Mouse (Mus musculus) adrenal gland, adult 18-20 months (tissue): ENCODE data around the gene Traip. TPM values are rescaled to one million over a fixed set of nuclear protein-coding genes. Genes with fewer than 3 reads are reported as not detected.
A peak's percentile ranks its signal among the peaks of the same experiment; 100 is the strongest.

Experiments used
- DNase-seq, 2 experiments: peaks; one replicate each; pipeline ENCODE4 v3.0.0; 2021 to 2022; ENCODE audit warnings: low spot score in 2 of 2
- long read RNA-seq, 2 experiments: library from polyadenylated mRNA; stranded (forward); transcript quantifications; one replicate each; pipeline ENCODE4 v2.0.0; 2021
- total RNA-seq, 2 experiments: library from RNA; stranded (reverse); gene quantifications; 1 replicate in 1 of 2; 2 replicates in 1 of 2; pipeline ENCODE4 v1.2.3; 2021

The Traip gene
- total RNA-seq = 1 to 10 TPM; 1.0 to 1.1 TPM
- long read RNA-seq, experiment 1, partial matches to known transcripts = 0 of 1 reads
- long read RNA-seq, experiment 1, other reads (novel, unspliced or antisense) = 0 of 1 reads
- long read RNA-seq, experiment 2, partial matches to known transcripts = 0 of 3 reads
- long read RNA-seq, experiment 2, other reads (novel, unspliced or antisense) = 1 of 3 reads

- DNase-seq = no peak
Measured at GRCm38 (mm10) chr9:107949922-107950235, at the start of gene Traip. Traip (plus strand) TSS chr9:107950136.

DNA sequence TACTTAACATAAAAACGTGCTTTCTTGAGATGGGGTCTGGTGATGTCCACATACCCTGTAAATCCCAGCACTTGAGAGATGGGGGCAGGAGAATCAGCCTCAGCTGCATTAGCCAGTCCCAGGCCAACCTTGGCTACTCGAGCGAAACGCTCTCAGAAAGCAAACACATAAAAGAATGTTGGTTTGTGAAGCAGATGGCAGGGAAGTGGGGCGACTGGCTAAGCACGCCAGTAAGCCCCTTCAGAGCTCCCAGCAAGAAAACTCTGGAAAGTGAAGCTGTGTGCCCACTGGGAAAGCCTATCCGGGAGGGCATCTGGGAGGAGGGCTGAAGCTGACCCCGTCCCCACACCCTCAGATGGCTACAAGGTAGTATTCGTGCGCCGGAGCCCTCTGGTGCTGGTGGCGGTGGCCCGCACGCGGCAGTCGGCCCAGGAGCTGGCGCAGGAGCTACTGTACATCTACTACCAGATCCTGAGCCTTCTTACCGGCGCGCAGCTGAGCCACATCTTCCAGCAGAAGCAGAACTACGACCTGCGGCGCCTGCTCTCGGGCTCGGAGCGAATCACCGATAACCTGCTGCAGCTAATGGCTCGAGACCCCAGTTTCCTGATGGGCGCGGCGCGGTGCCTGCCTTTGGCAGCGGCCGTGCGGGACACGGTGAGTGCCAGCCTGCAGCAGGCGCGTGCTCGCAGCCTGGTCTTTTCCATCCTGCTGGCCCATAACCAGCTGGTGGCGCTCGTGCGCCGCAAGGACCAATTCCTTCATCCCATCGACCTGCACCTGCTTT is 48.9 kb upstream of the Traip start:
- DNase-seq = peak; percentile 45 to 59

- DNase-seq = no peak
Measured at GRCm38 (mm10) chr9:107901627-107901914, 48.4 kb upstream of the Traip start.

- peak; percentile 85 to 90 for DNase-seq
Measured at GRCm38 (mm10) chr9:107904726-107905125, 45.2 kb upstream of the Traip start.

- peak; percentile 69 to 77 for DNase-seq
Measured at GRCm38 (mm10) chr9:107906252-107906966, 43.5 kb upstream of the Traip start, which contains the start of gene Mst1r. Mst1r (plus strand) TSS chr9:107906873.

GRCm38 (mm10) chr9:107906967-107907800 is 42.8 kb upstream of the Traip start:
- peak in 1 of 2 experiments; percentile 32 for DNase-seq

GRCm38 (mm10) chr9:107907801-107908120 is 42.2 kb upstream of the Traip start:
- no peak for DNase-seq

DNA sequence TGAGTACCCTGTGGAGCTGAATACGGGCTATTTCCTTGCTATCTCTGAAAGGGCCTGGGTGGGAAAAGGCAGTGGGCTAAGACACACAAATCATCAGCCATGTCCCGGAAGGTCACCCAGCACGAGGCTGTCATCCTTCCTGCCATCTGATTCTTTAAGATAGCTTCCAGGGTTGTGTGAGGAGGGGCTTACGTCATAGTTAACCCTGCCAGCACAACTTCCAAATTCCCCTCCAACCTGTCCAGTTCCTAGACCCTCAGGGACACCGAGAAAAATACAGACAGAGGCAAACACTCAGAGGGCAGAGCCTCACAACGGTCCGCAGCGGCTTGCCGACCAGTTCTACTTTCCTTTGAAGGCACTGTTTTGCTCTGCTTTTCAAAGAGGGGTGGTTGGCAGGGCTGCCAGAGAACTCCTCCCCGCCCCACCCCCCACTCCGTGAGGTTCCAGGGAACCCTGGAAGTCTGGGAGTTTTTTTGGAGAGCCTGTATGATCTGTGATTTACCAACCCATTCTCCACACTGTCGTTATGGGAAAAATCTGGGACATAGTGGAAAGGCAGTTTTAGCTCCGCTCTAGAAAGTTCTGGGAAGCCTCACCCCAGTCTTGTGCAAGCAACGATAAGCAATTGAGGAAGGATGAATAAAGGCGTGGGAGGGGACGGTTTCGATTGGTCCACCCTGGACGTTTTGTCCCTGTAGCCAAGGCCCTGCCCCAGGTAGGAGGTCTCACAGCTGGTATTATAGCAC is 41.4 kb upstream of the Traip start:
- DNase-seq = peak in 1 of 2 experiments; percentile 42

DNA sequence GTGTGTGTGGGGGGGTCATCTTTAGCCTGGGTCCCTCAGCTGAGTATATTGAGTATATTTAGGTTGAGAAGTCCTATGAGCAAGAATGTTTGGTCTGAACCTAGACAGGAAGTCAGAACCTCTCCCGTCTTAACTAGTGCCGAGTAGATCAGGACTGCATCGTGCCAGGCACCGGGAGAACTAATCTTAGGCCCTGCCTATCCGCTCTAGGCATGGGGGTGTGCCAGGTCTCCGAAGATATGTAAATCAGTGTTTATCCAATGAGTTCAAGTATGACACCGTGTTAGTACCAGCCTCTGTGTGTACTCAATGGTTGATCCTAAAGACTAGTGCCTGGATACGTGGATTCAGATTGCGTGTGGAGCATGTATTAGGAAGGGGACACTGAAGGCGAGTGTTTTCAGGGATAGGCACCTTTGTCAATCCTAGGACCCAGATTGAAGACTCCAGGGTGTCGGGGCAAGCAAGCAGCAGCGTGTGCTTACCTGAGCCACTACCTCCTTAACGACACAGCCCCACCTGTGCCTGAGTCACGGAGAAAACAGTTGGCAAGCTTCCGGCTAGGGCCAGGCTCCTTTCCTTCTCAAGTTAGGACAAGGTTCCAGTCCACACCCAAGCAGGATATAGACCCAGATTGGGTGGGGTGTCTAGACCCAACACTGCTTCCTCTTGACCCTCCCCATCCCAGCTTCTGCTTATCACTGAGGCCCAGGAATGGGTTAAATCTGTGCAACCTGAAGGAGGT is 39.7 kb upstream of the Traip start:
- DNase-seq = no peak

- DNase-seq = no peak
Measured at GRCm38 (mm10) chr9:107914764-107915420, 35.0 kb upstream of the Traip start.

- no peak for DNase-seq
Measured at GRCm38 (mm10) chr9:107917895-107918608, 31.9 kb upstream of the Traip start.

DNA sequence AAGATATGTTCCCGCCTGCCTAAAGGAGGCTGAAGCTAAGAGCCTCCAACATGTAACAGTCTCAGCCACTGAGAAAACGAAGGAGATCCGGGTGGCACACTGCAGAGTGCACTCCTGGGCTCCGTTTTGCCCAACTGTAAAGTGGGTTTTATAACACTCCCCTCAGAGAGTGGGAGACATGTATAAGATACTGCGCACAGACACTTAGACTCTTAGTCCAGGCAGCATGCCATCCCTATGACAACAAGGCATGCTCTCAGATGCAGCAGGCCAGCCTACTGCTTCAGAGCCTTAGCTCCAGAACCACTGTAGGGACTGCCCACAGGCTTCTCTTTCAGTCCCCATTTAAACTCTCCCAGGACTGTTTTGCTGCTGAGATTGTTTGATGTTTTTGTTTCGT is 31.1 kb upstream of the Traip start:
- DNase-seq = no peak

DNA sequence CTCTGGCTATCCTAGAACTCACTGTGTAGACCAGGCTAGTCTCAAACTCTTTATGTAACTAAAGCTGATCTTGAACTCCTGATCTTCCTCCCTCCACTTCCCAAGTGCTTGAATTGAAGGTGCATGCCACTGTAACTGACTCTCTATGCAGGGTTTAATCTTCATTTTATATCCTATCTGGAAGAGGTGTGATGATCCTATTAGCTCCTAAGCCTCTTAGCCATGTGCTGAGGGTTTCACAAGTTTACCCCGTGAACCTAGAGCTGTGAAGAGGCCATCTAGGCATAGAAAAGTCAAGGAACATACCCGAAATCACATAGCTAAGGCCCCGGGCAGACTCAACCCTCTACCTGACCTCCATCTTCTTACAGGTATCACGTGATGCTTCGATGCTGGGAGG is 30.5 kb upstream of the Traip start:
- no peak for DNase-seq

DNA sequence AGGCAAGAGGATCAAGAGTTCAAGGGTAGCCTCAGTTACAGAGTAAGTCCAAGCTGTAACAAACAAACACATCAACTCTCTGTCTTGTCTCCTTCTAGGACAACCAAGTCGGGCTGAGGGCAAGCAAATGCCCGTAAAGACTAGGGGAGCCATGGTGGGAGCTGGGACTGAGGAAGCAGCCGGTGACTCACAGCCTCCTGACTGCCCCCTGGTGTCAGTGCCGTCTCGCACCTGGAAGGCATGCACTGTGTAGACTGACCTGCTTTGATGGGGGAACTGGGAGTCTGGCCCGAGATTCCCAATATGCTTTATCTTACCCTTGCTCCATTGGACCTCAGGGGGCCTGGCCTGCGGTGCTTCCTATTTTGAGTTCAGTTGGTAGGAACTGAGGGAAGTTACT is 26.9 kb upstream of the Traip start:
- peak; percentile 38 to 58 for DNase-seq

- DNase-seq = no peak
Measured at GRCm38 (mm10) chr9:107923956-107924355, 26.0 kb upstream of the Traip start.

- no peak for DNase-seq
Measured at GRCm38 (mm10) chr9:107925251-107925650, 24.7 kb upstream of the Traip start.

- no peak for DNase-seq
Measured at GRCm38 (mm10) chr9:107926920-107927420, 23.0 kb upstream of the Traip start.

DNA sequence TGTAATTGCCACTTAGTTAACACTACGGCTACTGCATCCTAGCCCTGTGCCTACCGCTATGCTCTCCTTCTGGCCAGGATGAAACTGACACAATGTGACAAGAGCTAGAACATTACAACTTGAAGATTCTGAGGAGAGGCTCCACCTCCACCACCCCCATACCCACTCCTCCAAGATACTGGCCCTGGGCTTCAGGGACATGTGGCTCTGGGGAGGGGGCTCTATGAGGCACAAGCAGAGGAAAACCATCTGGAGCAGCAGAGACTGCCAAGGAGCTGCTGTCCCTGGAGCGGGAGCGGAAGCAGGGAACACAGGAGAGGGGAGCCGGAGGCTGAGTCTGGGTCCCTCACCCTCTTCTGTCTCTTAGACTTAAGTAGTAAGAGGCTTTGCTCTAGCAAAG is 22.2 kb upstream of the Traip start:
- no peak for DNase-seq

DNA sequence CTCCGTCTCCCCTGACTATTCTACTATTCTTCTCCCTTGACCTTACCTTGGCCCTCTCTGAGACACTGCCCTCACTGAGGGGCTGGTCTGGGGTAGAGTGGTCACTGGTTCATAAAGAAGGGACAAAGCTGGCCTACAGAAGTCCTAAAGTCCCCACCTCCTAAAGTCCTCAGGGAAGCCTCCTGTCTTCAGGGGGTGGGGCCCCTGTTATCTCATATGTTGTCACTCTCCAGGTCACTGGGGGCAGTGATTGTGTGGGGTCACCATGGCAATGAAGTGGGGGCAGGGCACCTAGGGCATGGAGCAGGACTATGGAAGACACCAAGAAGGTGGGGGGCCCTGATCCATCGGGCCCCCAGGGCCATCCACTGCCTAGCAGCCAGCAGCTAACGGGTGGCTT is 21.8 kb upstream of the Traip start, which contains the start of gene Actl11:
Actl11 (plus strand) TSS at position 301 of the 400 bp plus-strand sequence.
- DNase-seq = no peak
